Mouse (Mus musculus) lung, embryonic 14.5 days (tissue): ENCODE measurements at regions not wholly inside any gene's neighbourhood (a gene's known extent, or its start where the extent isn't known, plus 50 kb on each side); places are given as distances from the start of the nearest gene placed in this dataset.

Source experiments
- ATAC-seq: fragments of 200-750 bp; cut with Nextera tagmentation; 2 replicates; pipeline ENCODE4 v1.8.0; 2017; ENCODE audit warnings: mild to moderate bottlenecking, moderate TSS enrichment, moderate library complexity; ENCODE audit not compliant: insufficient read depth
- DNase-seq: peaks from one replicate; pipeline ENCODE4 v3.0.0-alpha.2; 2015
- H3K27ac ChIP-seq: fragments of 300-500 bp; sonication (generic); 2 replicates; pipeline ENCODE4 v1.5.1; 2014; ENCODE audit warnings: low read depth, mild to moderate bottlenecking, moderate library complexity
- H3K27me3 ChIP-seq: fragments of 300-500 bp; sonication (generic); 2 replicates; pipeline ENCODE4 v1.6.1; 2014; ENCODE audit warnings: low read length, control low read depth; ENCODE audit not compliant: insufficient read depth
- H3K36me3 ChIP-seq: fragments of 300-500 bp; sonication (generic); 2 replicates; pipeline ENCODE4 v1.6.1; 2014; ENCODE audit warnings: control low read depth; ENCODE audit not compliant: insufficient read depth
- H3K4me1 ChIP-seq: fragments of 300-500 bp; sonication (generic); 2 replicates; pipeline ENCODE4 v1.6.1; 2014; ENCODE audit warnings: antibody characterized with exemption, control low read depth; ENCODE audit not compliant: insufficient read depth
- H3K4me2 ChIP-seq: fragments of 300-500 bp; sonication (generic); 2 replicates; pipeline ENCODE4 v1.6.1; 2014; ENCODE audit warnings: mild to moderate bottlenecking
- H3K4me3 ChIP-seq: fragments of 300-500 bp; sonication (generic); 2 replicates; pipeline ENCODE4 v1.5.1; 2014; ENCODE audit warnings: low read depth, low read length
- H3K9ac ChIP-seq: fragments of 300-500 bp; sonication (generic); 2 replicates; pipeline ENCODE4 v1.6.1; 2014
- H3K9me3 ChIP-seq: fragments of 300-500 bp; sonication (generic); 2 replicates; pipeline ENCODE4 v1.6.1; 2016; ENCODE audit warnings: low read depth, low read length, control low read depth
- CTCF ChIP-seq: IDR thresholded peaks from 2 replicates; pipeline ENCODE4 v1.5.1; 2016; ENCODE audit warnings: antibody characterized with exemption, low read depth
- whole genome bisulfite sequencing: fragments of 180-500 bp; shearing (Covaris S2); extraction: QIAGEN DNeasy Blood & Tissue Kit; methylation state at CpG from one replicate; pipeline ENCODE4 v1.1.7; 2014; 5-methylcytosine and 5-hydroxymethylcytosine counted together

DNA sequence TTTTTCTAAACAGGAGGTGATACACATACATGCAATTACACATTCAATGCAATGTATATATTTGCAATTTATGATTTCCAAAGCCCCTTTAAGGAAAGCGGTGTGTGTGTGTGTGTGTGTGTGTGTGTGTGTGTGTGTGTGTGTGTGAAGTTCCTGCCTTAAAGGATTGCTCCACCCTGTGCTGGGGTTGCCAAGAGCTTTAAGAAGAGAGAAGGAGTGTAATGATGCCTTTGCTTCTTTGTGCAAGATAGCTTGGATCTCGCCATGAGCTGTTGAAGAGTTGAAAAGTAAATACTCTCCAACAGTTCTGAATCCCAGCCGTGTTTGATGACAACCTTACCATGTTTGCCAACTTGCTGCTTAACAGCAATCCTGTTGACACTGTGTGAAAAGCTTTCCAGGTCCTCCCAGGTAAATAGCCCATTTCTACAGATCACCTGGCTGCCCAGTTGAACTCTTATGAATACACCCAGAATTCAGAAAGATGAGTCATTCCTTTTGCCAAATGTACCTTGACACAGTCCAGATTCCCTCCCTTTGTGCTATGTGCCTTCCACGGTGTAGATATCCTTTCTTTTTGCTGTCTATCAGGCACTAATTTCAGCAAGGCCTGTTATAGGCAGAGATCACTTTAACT lies 216.3 kb downstream of the Ikzf2 start:
- ATAC-seq, result peak; percentile 72
- Histone ChIP-seq H3K4me1 (no peaks in the 10 kb centered on the region), H3K9ac (no peak overlapping the region), H3K4me2 (no peak overlapping the region), H3K36me3 (no peaks in the 10 kb centered on the region), H3K4me3 (no peak overlapping the region), H3K9me3 (no peaks in the 10 kb centered on the region), H3K27ac (no peak overlapping the region), H3K27me3 (no peaks in the 10 kb centered on the region)
- WGBS, result 46% methylated on average over 4 of the region's 4 CpGs
- peak; percentile 42 for DNase-seq
- no peak for TF ChIP-seq CTCF

DNA sequence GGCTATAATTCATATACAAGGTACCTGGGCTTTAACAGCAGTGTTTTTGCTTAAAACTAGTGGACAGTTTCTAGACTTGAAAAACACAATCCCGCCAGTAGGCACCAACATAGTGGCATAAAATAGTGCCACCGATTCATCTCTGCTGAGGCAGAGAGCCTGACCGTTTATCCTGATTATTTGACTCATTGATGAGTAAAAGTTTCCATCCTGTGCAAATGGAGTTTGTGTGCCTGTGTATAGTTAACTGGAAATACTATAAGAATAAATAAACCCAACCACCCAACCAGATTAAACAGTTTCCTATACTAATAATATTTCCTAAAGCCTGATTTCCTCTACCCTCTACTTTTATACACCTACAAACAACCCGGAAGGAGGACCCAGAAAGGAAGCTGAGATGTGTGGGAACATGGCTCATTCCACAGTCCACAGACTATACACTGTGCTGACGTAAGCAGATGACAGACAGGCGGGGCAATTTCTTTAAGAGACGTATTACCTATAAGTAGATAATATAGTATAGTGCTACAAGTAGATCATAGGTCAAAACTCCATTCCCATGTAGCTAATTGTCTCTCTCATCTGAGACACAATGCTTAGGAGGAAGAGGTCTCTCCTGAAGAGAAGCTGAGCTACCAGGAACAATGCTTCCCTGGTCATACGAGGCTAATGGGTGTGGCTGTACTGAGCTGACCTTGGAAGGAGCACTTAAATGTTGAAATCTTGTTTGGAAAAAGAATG lies 217.7 kb downstream of the Ikzf2 start:
- Histone ChIP-seq H3K27ac (no peak overlapping the region), H3K4me1 (no peaks in the 10 kb centered on the region), H3K9me3 (no peaks in the 10 kb centered on the region), H3K4me3 (no peak overlapping the region), H3K9ac (no peak overlapping the region), H3K27me3 (no peaks in the 10 kb centered on the region), H3K36me3 (no peaks in the 10 kb centered on the region), H3K4me2 (no peak overlapping the region)
- TF ChIP-seq CTCF, result no peak
- WGBS, result 75% methylated on average over 8 of the region's 8 CpGs
- DNase-seq, result no peak
- no peak for ATAC-seq

DNA sequence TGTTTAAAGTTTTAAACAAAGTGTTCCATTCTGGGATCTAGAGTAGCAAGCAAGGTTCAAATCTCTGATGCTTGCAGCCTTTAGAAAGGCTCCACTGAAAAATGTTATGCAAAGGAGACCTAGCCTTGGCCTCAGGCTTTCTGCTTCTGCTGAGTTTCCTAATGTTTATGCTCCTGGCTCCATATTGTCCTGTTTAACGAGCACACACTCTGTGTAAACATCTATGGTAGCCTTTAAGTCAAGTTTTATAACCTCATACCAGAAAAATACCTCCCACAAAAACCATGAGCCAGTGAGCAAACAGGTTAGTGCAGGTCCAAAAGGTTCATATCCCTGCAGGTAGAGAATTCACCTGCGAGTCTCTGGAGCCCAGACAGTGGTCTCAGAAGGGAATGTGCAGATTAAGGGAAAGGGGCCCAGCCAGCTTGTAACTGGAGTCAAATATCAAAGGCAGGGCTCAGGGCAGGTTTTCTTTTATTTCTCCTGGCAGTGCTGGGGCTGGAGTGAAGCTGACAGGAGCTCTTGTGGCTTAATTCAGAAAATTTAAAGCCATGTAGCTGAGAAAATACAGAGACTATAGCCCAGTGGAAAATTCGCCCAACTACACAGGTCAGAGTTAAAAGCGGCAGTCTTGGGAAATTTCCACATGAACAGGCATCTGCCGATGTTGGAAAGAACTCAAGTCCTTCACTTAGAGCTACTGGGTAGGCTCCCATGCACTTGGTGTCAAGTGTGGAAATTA lies 220.3 kb downstream of the Ikzf2 start:
- Histone ChIP-seq H3K4me3 (no peak overlapping the region), H3K36me3 (no peaks in the 10 kb centered on the region), H3K27me3 (no peaks in the 10 kb centered on the region), H3K4me2 (no peak overlapping the region), H3K27ac (no peak overlapping the region), H3K9me3 (no peaks in the 10 kb centered on the region), H3K4me1 (no peaks in the 10 kb centered on the region), H3K9ac (no peak overlapping the region)
- ATAC-seq, result peak; percentile 75; the same call in 1 of the 2 replicates
- WGBS, result 28% methylated on average over 5 of the region's 5 CpGs
- TF ChIP-seq CTCF, result no peak
- DNase-seq, result peak; percentile 21

DNA sequence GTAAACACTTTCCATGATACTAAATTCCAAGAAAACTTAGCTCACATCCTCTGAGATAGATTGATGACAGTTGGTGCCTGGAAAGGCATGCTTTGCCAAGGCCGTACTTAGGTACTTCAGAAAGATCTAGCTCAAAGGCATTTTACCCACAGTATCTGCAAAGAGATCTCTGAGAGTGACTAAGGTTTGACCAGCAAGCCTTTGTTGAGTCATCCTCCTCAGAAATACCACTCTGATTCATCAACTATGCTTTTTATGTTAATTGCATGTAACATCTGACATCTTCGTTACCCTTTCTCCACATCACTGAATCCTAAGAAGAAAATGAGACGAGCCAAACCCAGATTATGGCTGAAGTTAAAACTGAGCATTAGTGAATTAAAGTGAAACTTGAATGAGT lies 225.9 kb downstream of the Ikzf2 start:
- TF ChIP-seq CTCF, result no peak
- no peak overlapping the region for H3K4me3 ChIP-seq

DNA sequence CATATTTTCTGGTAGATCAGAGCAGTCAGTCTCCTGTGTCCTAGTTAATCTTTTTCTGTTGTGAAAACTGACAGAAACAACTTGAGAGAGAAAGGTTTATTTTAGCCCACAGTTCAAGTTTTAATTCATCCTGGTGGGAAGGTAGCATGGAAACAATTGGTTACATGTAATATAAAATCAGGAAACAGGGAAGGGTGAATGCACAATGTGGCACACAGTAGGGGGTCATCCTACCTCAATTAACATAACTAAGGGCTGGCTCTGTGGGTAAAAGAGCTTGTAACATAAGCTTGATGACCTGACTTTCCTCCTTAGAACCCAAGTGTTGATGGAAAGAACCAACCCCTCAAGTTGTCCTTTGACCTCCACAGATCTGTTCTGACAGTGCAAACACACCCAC lies 227.1 kb downstream of the Ikzf2 start:
- ATAC-seq, result no peak
- H3K4me1 ChIP-seq, result no peaks in the 10 kb centered on the region
- no peaks in the 10 kb centered on the region for H3K27me3 ChIP-seq
- DNase-seq, result no peak
- H3K9ac ChIP-seq, result no peak overlapping the region
- TF ChIP-seq CTCF, result no peak
- H3K27ac ChIP-seq, result no peak overlapping the region
- H3K4me2 ChIP-seq, result no peak overlapping the region
- H3K9me3 ChIP-seq, result no peaks in the 10 kb centered on the region
- no peak overlapping the region for H3K4me3 ChIP-seq
- H3K36me3 ChIP-seq, result no peaks in the 10 kb centered on the region

More for the DNA sequence above, 225.9 kb downstream of the Ikzf2 start:
- Histone ChIP-seq H3K4me2 (no peak overlapping the region), H3K4me1 (no peaks in the 10 kb centered on the region), H3K27me3 (no peaks in the 10 kb centered on the region), H3K9me3 (no peaks in the 10 kb centered on the region), H3K9ac (no peak overlapping the region), H3K36me3 (no peaks in the 10 kb centered on the region), H3K27ac (no peak overlapping the region)
- no peak for ATAC-seq
- 78% methylated on average over 3 of the region's 3 CpGs for WGBS
- no peak for DNase-seq

DNA sequence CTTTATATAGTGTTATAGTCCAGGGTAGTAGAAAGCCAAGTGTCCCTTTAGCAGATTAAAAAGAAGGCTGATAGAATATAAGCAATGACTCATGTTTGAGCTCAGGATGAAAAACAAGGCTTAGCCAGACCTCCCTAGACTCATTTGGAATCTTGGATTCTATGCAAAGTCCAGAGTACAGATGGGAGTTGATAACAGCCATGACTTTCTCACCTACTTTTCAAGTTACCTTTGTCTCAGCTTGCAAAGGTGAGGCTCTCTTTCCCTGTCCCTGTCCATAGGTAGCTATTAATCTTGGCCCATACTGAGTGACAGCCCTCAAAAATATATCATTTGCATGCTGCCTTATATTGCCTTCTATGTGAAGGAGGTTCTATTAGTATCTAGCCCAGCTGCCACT lies 229.6 kb downstream of the Ikzf2 start:
- Histone ChIP-seq H3K9ac (no peak overlapping the region), H3K4me2 (no peak overlapping the region), H3K27ac (no peak overlapping the region), H3K27me3 (no peaks in the 10 kb centered on the region), H3K36me3 (no peaks in the 10 kb centered on the region), H3K9me3 (no peaks in the 10 kb centered on the region), H3K4me1 (no peaks in the 10 kb centered on the region), H3K4me3 (no peak overlapping the region)
- no peak for DNase-seq
- TF ChIP-seq CTCF, result no peak
- no peak for ATAC-seq

DNA sequence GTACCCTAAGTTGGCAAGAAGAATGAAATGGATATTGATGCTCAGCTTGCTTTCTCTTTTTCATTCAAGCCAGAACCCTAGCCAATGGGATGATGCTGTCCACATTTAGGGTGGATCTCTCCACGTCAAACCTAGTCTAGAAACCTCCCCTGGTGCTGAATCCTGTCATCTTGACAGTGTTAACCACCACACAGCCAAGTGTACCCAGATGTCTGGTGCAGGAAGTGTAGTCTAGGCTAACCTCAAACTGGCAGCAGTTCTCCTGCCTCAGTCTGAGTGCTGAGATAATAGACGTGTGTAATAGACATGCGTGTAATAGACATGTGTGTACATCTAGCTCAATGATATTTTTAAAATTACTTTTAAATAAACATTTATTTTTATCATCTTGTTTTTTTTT lies 233.1 kb downstream of the Ikzf2 start:
- no peak for ATAC-seq

More for the DNA sequence above, 233.1 kb downstream of the Ikzf2 start:
- Histone ChIP-seq H3K27ac (no peak overlapping the region), H3K9ac (no peak overlapping the region), H3K4me2 (no peak overlapping the region), H3K27me3 (no peaks in the 10 kb centered on the region), H3K9me3 (no peaks in the 10 kb centered on the region), H3K4me3 (no peak overlapping the region), H3K36me3 (no peaks in the 10 kb centered on the region), H3K4me1 (no peaks in the 10 kb centered on the region)
- WGBS, result 87% methylated on average over 3 of the region's 3 CpGs
- DNase-seq, result no peak
- TF ChIP-seq CTCF, result no peak
